Mouse (Mus musculus): ENCODE data around the gene Hdgfl2. TPM values are rescaled to one million over a fixed set of nuclear protein-coding genes. Genes with fewer than 3 reads are reported as not detected.

Gene Hdgfl2
- total RNA-seq (2023; ENCODE audit: inconsistent age), result 102 to 112 TPM (median 107 TPM) in 4 replicates

GRCm38 (mm10) chr17:56078880-56079795, at the start of gene Hdgfl2:
Gene Hdgfl2, plus strand, starts transcription at chr17:56079634.

GRCm38 (mm10) chr17:56036176-56036900, 43.1 kb upstream of the Hdgfl2 start, which contains the start of gene Sh3gl1:
Gene Sh3gl1, minus strand, starts transcription at chr17:56036635.

GRCm38 (mm10) chr17:56040030-56040856, 39.2 kb upstream of the Hdgfl2 start, which contains the start of gene Chaf1a:
Gene Chaf1a, plus strand, starts transcription at chr17:56040439.

GRCm38 (mm10) chr17:56074827-56075208, 4.6 kb upstream of the Hdgfl2 start, which contains the start of gene Ubxn6:
Gene Ubxn6, minus strand, starts transcription at chr17:56075028.

GRCm38 (mm10) chr17:56109219-56110051, 30.0 kb downstream of the Hdgfl2 start, which contains the start of gene Plin4:
Gene Plin4, minus strand, starts transcription at chr17:56109803.

GRCm38 (mm10) chr17:56117251-56117710, 37.8 kb downstream of the Hdgfl2 start, which contains the start of gene Plin5:
Gene Plin5, minus strand, starts transcription at chr17:56117596.

GRCm38 (mm10) chr17:56121826-56122225, 42.4 kb downstream of the Hdgfl2 start, which contains the start of gene Lrg1:
Gene Lrg1, minus strand, starts transcription at chr17:56122001.

GRCm38 (mm10) chr17:56139858-56140595, 60.6 kb downstream of the Hdgfl2 start, which contains the start of gene Sema6b:
Gene Sema6b, minus strand, starts transcription at chr17:56140343.

Other genes starting within 250 kb of the Hdgfl2 start
- 10.3 to 12.7 TPM (median 11.5 TPM) in 4 replicates for gene Zfp119a, start 200.7 kb upstream of the Hdgfl2 start, total RNA-seq (2023; ENCODE audit: inconsistent age)
- gene Zfp959, start 187.5 kb upstream of the Hdgfl2 start, total RNA-seq (2023; ENCODE audit: inconsistent age), result 18.4 to 20.2 TPM (median 19.7 TPM) in 4 replicates
- 4.9 to 7.1 TPM (median 6.0 TPM) in 4 replicates for gene Zfp119b, start 130.1 kb upstream of the Hdgfl2 start, total RNA-seq (2023; ENCODE audit: inconsistent age)
- 12.9 to 16.7 TPM (median 15.2 TPM) in 4 replicates for gene Ebi3, start 127.0 kb upstream of the Hdgfl2 start, total RNA-seq (2023; ENCODE audit: inconsistent age)
- 39.6 to 52.9 TPM (median 46.2 TPM) in 4 replicates for gene Yju2, start 120.5 kb upstream of the Hdgfl2 start, total RNA-seq (2023; ENCODE audit: inconsistent age)
- gene Shd, start 109.2 kb upstream of the Hdgfl2 start, total RNA-seq (2023; ENCODE audit: inconsistent age), result 0.74 to 2.0 TPM (median 1.6 TPM) in 4 replicates
- not detected in 4 replicates for gene Fsd1, start 93.1 kb upstream of the Hdgfl2 start, total RNA-seq (2023; ENCODE audit: inconsistent age)
- gene Stap2, start 74.0 kb upstream of the Hdgfl2 start, total RNA-seq (2023; ENCODE audit: inconsistent age), result 0.42 to 0.81 TPM (median 0.61 TPM) in 3 of 4 replicates, not detected in the other
- 56.8 to 63.5 TPM (median 62.7 TPM) in 4 replicates for gene Mpnd, start 73.9 kb upstream of the Hdgfl2 start, total RNA-seq (2023; ENCODE audit: inconsistent age)
- 86.0 to 87.5 TPM (median 87.0 TPM) in 4 replicates for gene Sh3gl1, start 43.0 kb upstream of the Hdgfl2 start, total RNA-seq (2023; ENCODE audit: inconsistent age)
- gene Chaf1a, start 39.2 kb upstream of the Hdgfl2 start, total RNA-seq (2023; ENCODE audit: inconsistent age), result 3.1 to 4.3 TPM (median 3.7 TPM) in 4 replicates
- 69.0 to 71.9 TPM (median 71.0 TPM) in 4 replicates for gene Ubxn6, start 4.6 kb upstream of the Hdgfl2 start, total RNA-seq (2023; ENCODE audit: inconsistent age)
- not detected in 4 replicates for gene Plin4, start 30.2 kb downstream of the Hdgfl2 start, total RNA-seq (2023; ENCODE audit: inconsistent age)
- gene Plin5, start 38.0 kb downstream of the Hdgfl2 start, total RNA-seq (2023; ENCODE audit: inconsistent age), result not detected in 4 replicates
- not detected in 4 replicates for gene Lrg1, start 42.4 kb downstream of the Hdgfl2 start, total RNA-seq (2023; ENCODE audit: inconsistent age)
- 0.42 to 1.1 TPM (median 0.92 TPM) in 4 replicates for gene Sema6b, start 60.7 kb downstream of the Hdgfl2 start, total RNA-seq (2023; ENCODE audit: inconsistent age)
- gene Tnfaip8l1, start 82.8 kb downstream of the Hdgfl2 start, total RNA-seq (2023; ENCODE audit: inconsistent age), result 0.19 to 0.51 TPM (median 0.41 TPM) in 4 replicates
- 50.0 to 56.0 TPM (median 53.0 TPM) in 4 replicates for gene Mydgf, start 104.3 kb downstream of the Hdgfl2 start, total RNA-seq (2023; ENCODE audit: inconsistent age)
- gene Dpp9, start 139.3 kb downstream of the Hdgfl2 start, total RNA-seq (2023; ENCODE audit: inconsistent age), result 52.3 to 59.2 TPM (median 53.1 TPM) in 4 replicates
- gene Fem1a, start 177.2 kb downstream of the Hdgfl2 start, total RNA-seq (2023; ENCODE audit: inconsistent age), result 27.2 to 30.4 TPM (median 28.6 TPM) in 4 replicates
- gene Ticam1, start 197.2 kb downstream of the Hdgfl2 start, total RNA-seq (2023; ENCODE audit: inconsistent age), result 22.7 to 27.2 TPM (median 25.2 TPM) in 4 replicates
- 11.6 to 16.2 TPM (median 15.4 TPM) in 4 replicates for gene Plin3, start 213.2 kb downstream of the Hdgfl2 start, total RNA-seq (2023; ENCODE audit: inconsistent age)
- gene Arrdc5, start 220.7 kb downstream of the Hdgfl2 start, total RNA-seq (2023; ENCODE audit: inconsistent age), result not detected in 4 replicates
- gene Uhrf1, start 223.7 kb downstream of the Hdgfl2 start, total RNA-seq (2023; ENCODE audit: inconsistent age), result 13.7 to 22.6 TPM (median 17.5 TPM) in 4 replicates
- gene Kdm4b, start 246.4 kb downstream of the Hdgfl2 start, total RNA-seq (2023; ENCODE audit: inconsistent age), result 66.1 to 73.1 TPM (median 68.8 TPM) in 4 replicates